Mouse (Mus musculus): ENCODE data around the gene Serpina3f.

- TF ChIP-seq CTCF (IDR thresholded peaks at IDR 0.05; ENCODE audit: insufficient read depth, low read length) (no peak), POLR2A (IDR thresholded peaks at IDR 0.05; ENCODE audit: borderline replicate concordance, extremely low read depth, low read depth, low read length) (no peak)
Observed at GRCm38 (mm10) chr12:104209149-104209548, 5.2 kb upstream of the Serpina3f start.

Data from lung, adult 2 months (tissue).